Mouse (Mus musculus): ENCODE measurements at regions not wholly inside any gene's neighbourhood (a gene's known extent, or its start where the extent isn't known, plus 50 kb on each side); places are given as distances from the start of the nearest gene placed in this dataset.

- in situ Hi-C loops (cut with MboI, MseI) = loop anchor here in 1 of 2 experiments (25.0 kb wide), 1 partner anchor 1463 kb away; no protein-coding TSS in a partner anchor
These were observed 775.2 kb downstream of the Tmem114 start for GRCm38 (mm10) chr16:7649771-7650170.

- in situ Hi-C loops (cut with MboI, MseI) = loop anchor here in 1 of 2 experiments (25.0 kb wide), 1 partner anchor 1465 kb away; no protein-coding TSS in a partner anchor
These were observed 777.5 kb downstream of the Tmem114 start for GRCm38 (mm10) chr16:7647275-7647926.

GRCm38 (mm10) chr16:7644363-7644762 lies 780.6 kb downstream of the Tmem114 start:
- in situ Hi-C loops (cut with MboI, MseI) = loop anchor here in 1 of 2 experiments (25.0 kb wide), 1 partner anchor 1468 kb away; no protein-coding TSS in a partner anchor

GRCm38 (mm10) chr16:7638955-7639755 lies 785.8 kb downstream of the Tmem114 start:
- in situ Hi-C loops (cut with MboI, MseI) = loop anchor here in 1 of 2 experiments (25.0 kb wide), 1 partner anchor 1473 kb away; no protein-coding TSS in a partner anchor

GRCm38 (mm10) chr16:7637993-7638392 lies 786.9 kb downstream of the Tmem114 start:
- in situ Hi-C loops (cut with MboI, MseI) = loop anchor here in 1 of 2 experiments (25.0 kb wide), 1 partner anchor 1474 kb away; no protein-coding TSS in a partner anchor

GRCm38 (mm10) chr16:7637121-7637700 lies 787.7 kb downstream of the Tmem114 start:
- in situ Hi-C loops (cut with MboI, MseI) = loop anchor here in 1 of 2 experiments (25.0 kb wide), 1 partner anchor 1475 kb away; no protein-coding TSS in a partner anchor

- in situ Hi-C loops (cut with MboI, MseI) = loop anchor here in 1 of 2 experiments (25.0 kb wide), 1 partner anchor 1476 kb away; no protein-coding TSS in a partner anchor
These were observed 788.6 kb downstream of the Tmem114 start for GRCm38 (mm10) chr16:7636326-7636725.

GRCm38 (mm10) chr16:7632474-7632873 lies 792.5 kb downstream of the Tmem114 start:
- in situ Hi-C loops (cut with MboI, MseI) = loop anchor here in 1 of 2 experiments (25.0 kb wide), 1 partner anchor 1480 kb away; no protein-coding TSS in a partner anchor

- in situ Hi-C loops (cut with MboI, MseI) = loop anchor here in 1 of 2 experiments (25.0 kb wide), 1 partner anchor 1484 kb away; no protein-coding TSS in a partner anchor
These were observed 796.6 kb downstream of the Tmem114 start for GRCm38 (mm10) chr16:7628351-7628750.

- in situ Hi-C loops (cut with MboI, MseI) = no loop called here
These were observed 818.3 kb downstream of the Tmem114 start for GRCm38 (mm10) chr16:7606602-7607001.

- in situ Hi-C loops (cut with MboI, MseI) = no loop called here
These were observed 822.5 kb downstream of the Tmem114 start for GRCm38 (mm10) chr16:7602428-7602827.

- in situ Hi-C loops (cut with MboI, MseI) = no loop called here
These were observed 850.1 kb downstream of the Tmem114 start for GRCm38 (mm10) chr16:7574879-7575278.

- in situ Hi-C loops (cut with MboI, MseI) = loop anchor here in 1 of 2 experiments (10.0 kb wide), 1 partner anchor 1564 kb away; no protein-coding TSS in a partner anchor
These were observed 864.1 kb downstream of the Tmem114 start for GRCm38 (mm10) chr16:7560841-7561240.

- in situ Hi-C loops (cut with MboI, MseI) = no loop called here
These were observed 865.8 kb downstream of the Tmem114 start for GRCm38 (mm10) chr16:7559177-7559576.

- in situ Hi-C loops (cut with MboI, MseI) = no loop called here
These were observed 866.3 kb downstream of the Tmem114 start for GRCm38 (mm10) chr16:7558637-7559036.

GRCm38 (mm10) chr16:7555911-7556310 lies 869.0 kb downstream of the Tmem114 start:
- in situ Hi-C loops (cut with MboI, MseI) = no loop called here

GRCm38 (mm10) chr16:7549568-7549967 lies 875.4 kb downstream of the Tmem114 start:
- in situ Hi-C loops (cut with MboI, MseI) = no loop called here

GRCm38 (mm10) chr16:7544067-7544466 lies 880.9 kb downstream of the Tmem114 start:
- in situ Hi-C loops (cut with MboI, MseI) = no loop called here

- in situ Hi-C loops (cut with MboI, MseI) = no loop called here
These were observed 895.1 kb downstream of the Tmem114 start for GRCm38 (mm10) chr16:7529811-7530210.

- in situ Hi-C loops (cut with MboI, MseI) = no loop called here
These were observed 896.0 kb downstream of the Tmem114 start for GRCm38 (mm10) chr16:7528963-7529362.

Data from T-helper 17 cell (primary cell).